Comparison of ENCODE assay signal across 33 mouse cellular contexts in genomic region chr10:76481480-76481879, GRCm38 (mm10). TPM values are rescaled to one million over a fixed set of nuclear protein-coding genes. Genes with fewer than 3 reads are reported as not detected.
A peak's percentile ranks its signal among the peaks of the same experiment; 100 is the strongest.
DNase-seq lines count a peak whose midpoint lies in the region; ATAC-seq and TF ChIP-seq lines count a peak whose summit lies in the region.
"Had no signal": no experiment of that assay in that cellular context is flagged by ENCODE, and none has a peak within 500 bp of the region (broad histone marks: within the 10 kb centered on the region; RNA-seq: fewer than 3 reads in every experiment).

No protein-coding gene starts in this region.

- no peak overlapping the region for H3K9ac ChIP-seq in heart, embryonic 14.5 days (ENCODE audit: low read length)
- H3K9ac ChIP-seq in heart, postnatal 0 days (replicated peaks; ENCODE audit: low read depth, low read length): no peak overlapping the region
- H3K9ac ChIP-seq in heart, embryonic 12.5 days: no peak overlapping the region
- peak overlapping the region; percentile 5; the same call in 1 of the 2 replicates for H3K9ac ChIP-seq in ES-Bruce4 (ENCODE audit: low read depth, poor library complexity, severe bottlenecking)
- H3K9ac ChIP-seq: forebrain, postnatal 0 days; hindbrain, embryonic 13.5 days had no signal

- 49% methylated on average over 6 of the region's 6 CpGs for WGBS in heart, embryonic 14.5 days
- WGBS in heart, embryonic 10.5 days: 76% methylated on average over 6 of the region's 6 CpGs
- 31% methylated on average over 6 of the region's 6 CpGs for WGBS in heart, postnatal 0 days
- WGBS in heart, embryonic 12.5 days: 67% methylated on average over 6 of the region's 6 CpGs

- H3K27me3 ChIP-seq in heart, embryonic 14.5 days (ENCODE audit: control insufficient read depth, insufficient read depth, low read length): no peaks in the 10 kb centered on the region
- no peaks in the 10 kb centered on the region for H3K27me3 ChIP-seq in heart, embryonic 10.5 days (ENCODE audit: insufficient read depth, poor library complexity, severe bottlenecking)
- H3K27me3 ChIP-seq in heart, postnatal 0 days (ENCODE audit: control insufficient read depth, insufficient read depth, low read length): no peaks in the 10 kb centered on the region
- H3K27me3 ChIP-seq in heart, embryonic 12.5 days (replicated peaks): no peaks in the 10 kb centered on the region
- no peaks in the 10 kb centered on the region for H3K27me3 ChIP-seq in ES-Bruce4 (ENCODE audit: control insufficient read depth, insufficient read depth, low read length, poor library complexity, severe bottlenecking)
- H3K27me3 ChIP-seq: CH12.LX; hindbrain, embryonic 13.5 days; Patski had no signal

- TF ChIP-seq CTCF in heart, postnatal 0 days (IDR thresholded peaks at IDR 0.05; ENCODE audit: low read depth): no peak
- no peak for TF ChIP-seq CTCF in ES-Bruce4 (IDR thresholded peaks at IDR 0.05; ENCODE audit: low read depth, low read length)

- peaks cover 99% of the 10 kb centered on the region for H3K36me3 ChIP-seq in heart, embryonic 14.5 days (ENCODE audit: control insufficient read depth, insufficient read depth, low read length)
- H3K36me3 ChIP-seq in heart, embryonic 10.5 days: peaks cover 95% of the 10 kb centered on the region
- peaks cover 97% of the 10 kb centered on the region for H3K36me3 ChIP-seq in heart, postnatal 0 days (replicated peaks; ENCODE audit: control insufficient read depth, insufficient read depth, low read length)
- peaks cover 95% of the 10 kb centered on the region for H3K36me3 ChIP-seq in heart, embryonic 12.5 days
- H3K36me3 ChIP-seq in ES-Bruce4 (ENCODE audit: control insufficient read depth, insufficient read depth, low read length, poor library complexity, severe bottlenecking): peaks cover 59% of the 10 kb centered on the region

- no peak for TF ChIP-seq EP300 in heart, postnatal 0 days (IDR thresholded peaks at IDR 0.05; ENCODE audit: low read depth)
- no peak for TF ChIP-seq EP300 in ES-Bruce4 (IDR thresholded peaks at IDR 0.05; ENCODE audit: insufficient read depth, low read depth, low read length)

- DNase-seq in heart, embryonic 10.5 days (ENCODE audit: low spot score): no peak
- peak; percentile 32 for DNase-seq in heart, postnatal 0 days (ENCODE audit: low spot score)
- DNase-seq: adrenal gland, postnatal 10 days; adrenal gland, postnatal 36 days; B cell, adult 2 months; cerebellum, adult 18-20 months; cerebellum, adult 9-10 months; cerebellum, postnatal 14 days; forebrain, postnatal 0 days; gastrocnemius, adult 2 months; gastrocnemius, postnatal 14 days; heart, adult 18-20 months; heart, postnatal 36 days; kidney, adult 18-20 months; kidney, adult 9 months had no signal

- no peak for TF ChIP-seq POLR2A in ES-Bruce4 (IDR thresholded peaks at IDR 0.05; ENCODE audit: insufficient read depth, low read length)

- H3K9me3 ChIP-seq in heart, embryonic 14.5 days (ENCODE audit: control insufficient read depth, low read length): no peaks in the 10 kb centered on the region
- no peaks in the 10 kb centered on the region for H3K9me3 ChIP-seq in heart, embryonic 10.5 days
- H3K9me3 ChIP-seq in heart, postnatal 0 days (replicated peaks; ENCODE audit: control insufficient read depth, low read length): no peaks in the 10 kb centered on the region
- no peaks in the 10 kb centered on the region for H3K9me3 ChIP-seq in heart, embryonic 12.5 days (replicated peaks)
- no peaks in the 10 kb centered on the region for H3K9me3 ChIP-seq in ES-Bruce4 (replicated peaks; ENCODE audit: control insufficient read depth, insufficient read depth, low read length, poor library complexity, severe bottlenecking)
- H3K9me3 ChIP-seq: G1E; hindbrain, embryonic 10.5 days; hindbrain, embryonic 13.5 days had no signal

- no peak for ATAC-seq in heart, embryonic 14.5 days (ENCODE audit: insufficient number of reproducible peaks, insufficient read depth, low FRiP score, low read depth)
- ATAC-seq in heart, postnatal 0 days (ENCODE audit: insufficient read depth, low read depth): peak; percentile 55
- ATAC-seq in heart, embryonic 12.5 days (ENCODE audit: insufficient number of reproducible peaks, low FRiP score): no peak
- no peak for ATAC-seq in inflammation-experienced regulatory T-cells, adult 6 months
- ATAC-seq: forebrain, embryonic 14.5 days; forebrain, postnatal 0 days; hindbrain, embryonic 16.5 days; intestine, embryonic 16.5 days; Patski had no signal

- no peak overlapping the region for H3K4me2 ChIP-seq in heart, embryonic 14.5 days (ENCODE audit: low read length)
- H3K4me2 ChIP-seq in heart, postnatal 0 days (ENCODE audit: low read depth, low read length): no peak overlapping the region
- H3K4me2 ChIP-seq in heart, embryonic 12.5 days: no peak overlapping the region
- H3K4me2 ChIP-seq: hindbrain, embryonic 13.5 days had no signal

- peak overlapping the region; percentile 4 to 53; a peak in 3 of 4 replicates for H3K27ac ChIP-seq in heart, embryonic 14.5 days (replicated peaks in 1 of 2; ENCODE audit: control insufficient read depth in 1 of 2, insufficient read depth in 1 of 2, low read depth in 2 of 2, low read length in 2 of 2)
- H3K27ac ChIP-seq in heart, embryonic 10.5 days: no peak overlapping the region
- H3K27ac ChIP-seq in heart, postnatal 0 days (ENCODE audit: low read depth): 0 out of 2 replicates have a peak overlapping the region, but pooled peaks have one; percentile 35
- H3K27ac ChIP-seq in heart, embryonic 12.5 days (ENCODE audit: poor library complexity, severe bottlenecking): no peak overlapping the region
- H3K27ac ChIP-seq in ES-Bruce4 (ENCODE audit: insufficient read depth, low read length): peak overlapping the region; percentile 74
- H3K27ac ChIP-seq: gastrocnemius, adult 2 months; hindbrain, embryonic 10.5 days; hindbrain, embryonic 13.5 days had no signal

- no peak overlapping the region for H3K4me3 ChIP-seq in heart, embryonic 14.5 days (ENCODE audit: control insufficient read depth in 1 of 2, insufficient read depth in 1 of 2, low read depth in 1 of 2, low read length in 2 of 2)
- no peak overlapping the region for H3K4me3 ChIP-seq in heart, embryonic 10.5 days
- no peak overlapping the region for H3K4me3 ChIP-seq in heart, postnatal 0 days (ENCODE audit: low read depth, low read length)
- H3K4me3 ChIP-seq in heart, embryonic 12.5 days: no peak overlapping the region
- peak overlapping the region; percentile 31; the same call in 1 of the 2 replicates for H3K4me3 ChIP-seq in ES-Bruce4 (ENCODE audit: low read depth, low read length)
- H3K4me3 ChIP-seq: gastrocnemius, adult 2 months; hindbrain, embryonic 10.5 days; hindbrain, embryonic 13.5 days had no signal

- H3K4me1 ChIP-seq in heart, embryonic 14.5 days (ENCODE audit: control insufficient read depth in 2 of 2, insufficient read depth in 2 of 2, low read length in 2 of 2): no peaks in the 10 kb centered on the region; a peak in 1 of 4 replicates
- H3K4me1 ChIP-seq in heart, embryonic 10.5 days: no peaks in the 10 kb centered on the region
- no peaks in the 10 kb centered on the region for H3K4me1 ChIP-seq in heart, postnatal 0 days (ENCODE audit: control insufficient read depth, insufficient read depth)
- no peaks in the 10 kb centered on the region for H3K4me1 ChIP-seq in heart, embryonic 12.5 days (replicated peaks)
- no peaks in the 10 kb centered on the region for H3K4me1 ChIP-seq in ES-Bruce4 (ENCODE audit: control insufficient read depth, insufficient read depth, low read length)
- H3K4me1 ChIP-seq: hindbrain, embryonic 10.5 days; hindbrain, embryonic 13.5 days had no signal

RNA-seq across cellular contexts. Expression of gene Ybey, which starts 12.6 kb away (rescaled TPM):
- polyA plus RNA-seq in heart, embryonic 14.5 days (2014; fragmentation: Nextera tagmentation; extraction: Ambion mirVana): 3.7 and 5.0 TPM in 2 replicates
- 8.1 and 8.3 TPM in 2 replicates for polyA plus RNA-seq in heart, embryonic 10.5 days (2016; fragmentation: Nextera tagmentation; extraction: Ambion mirVana)
- 3.0 and 6.3 TPM in 2 replicates for total RNA-seq in heart, postnatal 0 days (2014; rRNA removed; ENCODE audit: low replicate concordance)
- 4.5 TPM in 2 replicates for polyA plus RNA-seq in heart, postnatal 0 days (2015; fragmentation: Nextera tagmentation; extraction: Ambion mirVana)
- polyA plus RNA-seq in heart, embryonic 12.5 days (2016; fragmentation: Nextera tagmentation; extraction: Ambion mirVana): 6.9 and 7.0 TPM in 2 replicates
- 4.1 and 5.6 TPM in 2 replicates for polyA plus RNA-seq in ES-Bruce4 (2011; ENCODE audit: insufficient read depth, insufficient read length, low read depth, missing spikeins)
- 1 to 10 TPM; 3.4 to 4.4 (median 3.4) TPM for polyA plus RNA-seq in inflammation-experienced regulatory T-cells, adult 6 months (2017; shearing (Covaris generic))

RNA-seq across cellular contexts. Expression of gene Mcm3ap, which starts 12.8 kb away (rescaled TPM):
- polyA plus RNA-seq in heart, embryonic 14.5 days (2014; fragmentation: Nextera tagmentation; extraction: Ambion mirVana): 41.3 and 46.8 TPM in 2 replicates
- polyA plus RNA-seq in heart, embryonic 10.5 days (2016; fragmentation: Nextera tagmentation; extraction: Ambion mirVana): 43.0 and 49.9 TPM in 2 replicates
- 42.0 and 58.6 TPM in 2 replicates for total RNA-seq in heart, postnatal 0 days (2014; rRNA removed; ENCODE audit: low replicate concordance)
- 28.6 and 30.9 TPM in 2 replicates for polyA plus RNA-seq in heart, postnatal 0 days (2015; fragmentation: Nextera tagmentation; extraction: Ambion mirVana)
- 48.6 and 50.3 TPM in 2 replicates for polyA plus RNA-seq in heart, embryonic 12.5 days (2016; fragmentation: Nextera tagmentation; extraction: Ambion mirVana)
- polyA plus RNA-seq in ES-Bruce4 (2011; ENCODE audit: insufficient read depth, insufficient read length, low read depth, missing spikeins): 59.1 and 66.6 TPM in 2 replicates
- polyA plus RNA-seq in inflammation-experienced regulatory T-cells, adult 6 months (2017; shearing (Covaris generic)): 10 to 100 TPM; 41.0 to 56.4 (median 54.3) TPM

RNA-seq across cellular contexts. Expression of gene 2610028H24Rik, which starts 32.6 kb away (rescaled TPM):
- polyA plus RNA-seq in heart, embryonic 14.5 days (2014; fragmentation: Nextera tagmentation; extraction: Ambion mirVana): not detected in 2 replicates
- not detected in 2 replicates for polyA plus RNA-seq in heart, embryonic 10.5 days (2016; fragmentation: Nextera tagmentation; extraction: Ambion mirVana)
- not detected in 2 replicates for total RNA-seq in heart, postnatal 0 days (2014; rRNA removed; ENCODE audit: low replicate concordance)
- polyA plus RNA-seq in heart, postnatal 0 days (2015; fragmentation: Nextera tagmentation; extraction: Ambion mirVana): 0.47 TPM in 1 of 2 replicates, not detected in the other
- not detected in 2 replicates for polyA plus RNA-seq in heart, embryonic 12.5 days (2016; fragmentation: Nextera tagmentation; extraction: Ambion mirVana)
- polyA plus RNA-seq in ES-Bruce4 (2011; ENCODE audit: insufficient read depth, insufficient read length, low read depth, missing spikeins): not detected in 2 replicates
- polyA plus RNA-seq in inflammation-experienced regulatory T-cells, adult 6 months (2017; shearing (Covaris generic)): not detected
- total RNA-seq: adrenal gland, adult 18-20 months; adrenal gland, postnatal 10 days; adrenal gland, postnatal 36 days; forebrain, postnatal 0 days had no signal
- polyA plus RNA-seq: embryonic facial prominence, embryonic 11.5 days; forebrain, embryonic 11.5 days; forebrain, embryonic 14.5 days; frontal cortex, adult 2 months; G1E; hindbrain, embryonic 10.5 days; hindbrain, embryonic 13.5 days; hindbrain, embryonic 16.5 days; intestine, embryonic 16.5 days; Patski had no signal

RNA-seq across cellular contexts. Expression of gene Pcnt, which starts 38.9 kb away (rescaled TPM):
- polyA plus RNA-seq in heart, embryonic 14.5 days (2014; fragmentation: Nextera tagmentation; extraction: Ambion mirVana): 11.8 and 13.1 TPM in 2 replicates
- 14.9 and 15.1 TPM in 2 replicates for polyA plus RNA-seq in heart, embryonic 10.5 days (2016; fragmentation: Nextera tagmentation; extraction: Ambion mirVana)
- total RNA-seq in heart, postnatal 0 days (2014; rRNA removed; ENCODE audit: low replicate concordance): 17.6 and 39.4 TPM in 2 replicates
- 9.0 and 9.5 TPM in 2 replicates for polyA plus RNA-seq in heart, postnatal 0 days (2015; fragmentation: Nextera tagmentation; extraction: Ambion mirVana)
- polyA plus RNA-seq in heart, embryonic 12.5 days (2016; fragmentation: Nextera tagmentation; extraction: Ambion mirVana): 13.3 and 13.7 TPM in 2 replicates
- polyA plus RNA-seq in ES-Bruce4 (2011; ENCODE audit: insufficient read depth, insufficient read length, low read depth, missing spikeins): 42.2 and 47.0 TPM in 2 replicates
- 10 to 100 TPM; 12.2 to 13.8 (median 13.5) TPM for polyA plus RNA-seq in inflammation-experienced regulatory T-cells, adult 6 months (2017; shearing (Covaris generic))

RNA-seq across cellular contexts. Expression of gene AC141477.1, which starts 41.2 kb away (rescaled TPM):
- not detected in 2 replicates for polyA plus RNA-seq in heart, embryonic 14.5 days (2014; fragmentation: Nextera tagmentation; extraction: Ambion mirVana)
- not detected in 2 replicates for polyA plus RNA-seq in heart, embryonic 10.5 days (2016; fragmentation: Nextera tagmentation; extraction: Ambion mirVana)
- total RNA-seq in heart, postnatal 0 days (2014; rRNA removed; ENCODE audit: low replicate concordance): not detected in 2 replicates
- polyA plus RNA-seq in heart, postnatal 0 days (2015; fragmentation: Nextera tagmentation; extraction: Ambion mirVana): 1.6 TPM in 1 of 2 replicates, not detected in the other
- not detected in 2 replicates for polyA plus RNA-seq in heart, embryonic 12.5 days (2016; fragmentation: Nextera tagmentation; extraction: Ambion mirVana)
- polyA plus RNA-seq in ES-Bruce4 (2011; ENCODE audit: insufficient read depth, insufficient read length, low read depth, missing spikeins): 47.3 and 67.3 TPM in 2 replicates
- 1 to 10 TPM in 2 of 3 experiments, not detected in 1; 2.5 to 6.2 TPM for polyA plus RNA-seq in inflammation-experienced regulatory T-cells, adult 6 months (2017; shearing (Covaris generic))
- total RNA-seq: adrenal gland, postnatal 36 days; CH12.LX; forebrain, postnatal 0 days; gastrocnemius, adult 2 months; gastrocnemius, postnatal 14 days; gastrocnemius, postnatal 4 days; heart, adult 18-20 months; heart, postnatal 36 days had no signal
- polyA plus RNA-seq: embryonic facial prominence, embryonic 11.5 days; embryonic facial prominence, embryonic 14.5 days; forebrain, embryonic 11.5 days; forebrain, embryonic 14.5 days; forebrain, postnatal 0 days; frontal cortex, adult 2 months; G1E; hindbrain, embryonic 10.5 days; hindbrain, embryonic 13.5 days; hindbrain, embryonic 16.5 days; intestine, embryonic 16.5 days; Patski had no signal

Comparison
In these comparisons a context has a peak if more than half of its experiments do, and no peak if none do; other contexts are left out.
1. H3K27ac ChIP-seq: peak in heart, embryonic 14.5 days (2 of 2), heart, postnatal 0 days (single experiment) and ES-Bruce4 (single experiment); none in heart, embryonic 10.5 days (single experiment) and heart, embryonic 12.5 days (single experiment).